Mouse (Mus musculus): Measurements from ENCODE around the gene Kxd1. TPM values are rescaled to one million over a fixed set of nuclear protein-coding genes. Genes with fewer than 3 reads are reported as not detected.

The Kxd1 gene
- total RNA-seq, 2 experiments from 2014 or later, result 31.9 to 33.0 TPM

GRCm38 (mm10) chr8:70471856-70472255, 55.9 kb downstream of the Kxd1 start:
- intact Hi-C loops (cut with DNase I), result no loop called here
- DNase-seq, result no peak

GRCm38 (mm10) chr8:70469938-70470337, 57.8 kb downstream of the Kxd1 start:
- intact Hi-C loops (cut with DNase I), result no loop called here
- no peak for DNase-seq

- no peak for DNase-seq
- intact Hi-C loops (cut with DNase I), result no loop called here
Measured at GRCm38 (mm10) chr8:70469295-70469916, 58.4 kb downstream of the Kxd1 start.

GRCm38 (mm10) chr8:70468733-70469132, 59.0 kb downstream of the Kxd1 start:
- DNase-seq, result no peak
- intact Hi-C loops (cut with DNase I), result no loop called here

GRCm38 (mm10) chr8:70467907-70468306, 59.8 kb downstream of the Kxd1 start:
- no peak for DNase-seq
- intact Hi-C loops (cut with DNase I), result no loop called here

- intact Hi-C loops (cut with DNase I), result no loop called here
- no peak for DNase-seq
Measured at GRCm38 (mm10) chr8:70467229-70467725, 60.5 kb downstream of the Kxd1 start.

GRCm38 (mm10) chr8:70466771-70467170, 61.0 kb downstream of the Kxd1 start:
- no peak for DNase-seq
- intact Hi-C loops (cut with DNase I), result no loop called here

- DNase-seq, result no peak
- intact Hi-C loops (cut with DNase I), result no loop called here
Measured at GRCm38 (mm10) chr8:70466305-70466704, 61.5 kb downstream of the Kxd1 start.

GRCm38 (mm10) chr8:70465701-70466100, 62.1 kb downstream of the Kxd1 start:
- no peak for DNase-seq
- intact Hi-C loops (cut with DNase I), result no loop called here

GRCm38 (mm10) chr8:70464162-70464561, 63.6 kb downstream of the Kxd1 start:
- no peak for DNase-seq

GRCm38 (mm10) chr8:70463306-70463705, 64.5 kb downstream of the Kxd1 start:
- peak; percentile 37 for DNase-seq
- intact Hi-C loops (cut with DNase I), result no loop called here

More at GRCm38 (mm10) chr8:70464162-70464561, 63.6 kb downstream of the Kxd1 start:
- intact Hi-C loops (cut with DNase I), result no loop called here

- intact Hi-C loops (cut with DNase I), result no loop called here
Measured at GRCm38 (mm10) chr8:70462516-70462813, 65.3 kb downstream of the Kxd1 start.

GRCm38 (mm10) chr8:70461765-70462515, 65.8 kb downstream of the Kxd1 start:
- no peak for DNase-seq
- intact Hi-C loops (cut with DNase I), result no loop called here

More at GRCm38 (mm10) chr8:70462516-70462813, 65.3 kb downstream of the Kxd1 start:
- DNase-seq, result no peak

GRCm38 (mm10) chr8:70460606-70461005, 67.2 kb downstream of the Kxd1 start:
- intact Hi-C loops (cut with DNase I), result no loop called here
- DNase-seq, result no peak

- intact Hi-C loops (cut with DNase I), result no loop called here
- DNase-seq, result no peak
Measured at GRCm38 (mm10) chr8:70460199-70460598, 67.6 kb downstream of the Kxd1 start.

GRCm38 (mm10) chr8:70459636-70460035, 68.1 kb downstream of the Kxd1 start:
- intact Hi-C loops (cut with DNase I), result no loop called here
- no peak for DNase-seq

- intact Hi-C loops (cut with DNase I), result no loop called here
- no peak for DNase-seq
Measured at GRCm38 (mm10) chr8:70458462-70458861, 69.3 kb downstream of the Kxd1 start.

Other genes with a start within 250 kb of the Kxd1 start
- gene Homer3, start 245.1 kb downstream of the Kxd1 start, total RNA-seq (2021), result 10 to 100 TPM; 20.0 to 22.3 TPM
- gene Ddx49, start 225.5 kb downstream of the Kxd1 start, total RNA-seq (2021), result 10 to 100 TPM; 65.7 to 69.9 TPM
- 100 to 1,000 TPM; 110 to 113 TPM for gene Cope, start 225.4 kb downstream of the Kxd1 start, total RNA-seq (2021)
- gene Cers1, start 212.2 kb downstream of the Kxd1 start, total RNA-seq (2021), result 10 to 100 TPM; 61.6 to 67.6 TPM
- gene Gdf1, start 198.1 kb downstream of the Kxd1 start, total RNA-seq (2021), result 1 to 10 TPM; 6.8 to 7.9 TPM
- 10 to 100 TPM; 54.9 to 55.3 TPM for gene Upf1, start 174.7 kb downstream of the Kxd1 start, total RNA-seq (2021)
- gene Comp, start 154.4 kb downstream of the Kxd1 start, total RNA-seq (2021), result under 1 TPM in 1 of 2 experiments, not detected in 1; 0.20 TPM
- gene Crtc1, start 88.4 kb downstream of the Kxd1 start, total RNA-seq (2021), result 100 to 1,000 TPM; 109 TPM
- 10 to 100 TPM; 26.3 to 28.7 TPM for gene Klhl26, start 51.0 kb downstream of the Kxd1 start, total RNA-seq (2021)
- gene Tmem59l, start 40.6 kb downstream of the Kxd1 start, total RNA-seq (2021), result 10 to 100 TPM; 65.7 to 80.3 TPM
- gene Crlf1, start 34.8 kb downstream of the Kxd1 start, total RNA-seq (2021), result 10 to 100 TPM; 22.3 to 32.3 TPM
- 100 to 1,000 TPM; 109 to 116 TPM for gene Rex1bd, start 21.2 kb downstream of the Kxd1 start, total RNA-seq (2021)
- 1,000 to 10,000 TPM; 1,115 to 1,131 TPM for gene Uba52, start 17.2 kb downstream of the Kxd1 start, total RNA-seq (2021)
- gene Fkbp8, start 232 bp downstream of the Kxd1 start, total RNA-seq (2021), result 100 to 1,000 TPM; 311 to 344 TPM
- gene Ell, start 11.5 kb upstream of the Kxd1 start, total RNA-seq (2021), result 10 to 100 TPM; 17.7 to 20.0 TPM
- gene Isyna1, start 66.4 kb upstream of the Kxd1 start, total RNA-seq (2021), result 10 to 100 TPM; 87.9 to 88.5 TPM
- gene Ssbp4, start 80.9 kb upstream of the Kxd1 start, total RNA-seq (2021), result 100 to 1,000 TPM; 156 to 193 TPM
- gene Lrrc25, start 88.2 kb upstream of the Kxd1 start, total RNA-seq (2021), result 1 to 10 TPM; 1.1 to 1.3 TPM
- not detected for gene Gdf15, start 104.5 kb upstream of the Kxd1 start, total RNA-seq (2021)
- gene Pgpep1, start 132.4 kb upstream of the Kxd1 start, total RNA-seq (2021), result 10 to 100 TPM; 29.7 to 30.5 TPM
- 10 to 100 TPM; 85.2 to 93.7 TPM for gene Lsm4, start 145.3 kb upstream of the Kxd1 start, total RNA-seq (2021)
- 100 to 1,000 TPM; 146 to 158 TPM for gene Jund, start 171.0 kb upstream of the Kxd1 start, total RNA-seq (2021)
- under 1 TPM; 0.40 to 0.50 TPM for gene Iqcn, start 175.5 kb upstream of the Kxd1 start, total RNA-seq (2021)
- not detected for gene Gm3336, start 190.6 kb upstream of the Kxd1 start, total RNA-seq (2021)
- under 1 TPM; 0.56 to 0.66 TPM for gene Pde4c, start 195.8 kb upstream of the Kxd1 start, total RNA-seq (2021)
- gene Rab3a, start 226.7 kb upstream of the Kxd1 start, total RNA-seq (2021), result 100 to 1,000 TPM; 414 to 476 TPM
- gene Mpv17l2, start 233.0 kb upstream of the Kxd1 start, total RNA-seq (2021), result 10 to 100 TPM; 31.7 to 32.6 TPM
- gene Pik3r2, start 248.8 kb upstream of the Kxd1 start, total RNA-seq (2021), result 100 to 1,000 TPM; 187 to 198 TPM

Data from left cerebral cortex, postnatal 4 days (tissue).